Mouse (Mus musculus) stomach, postnatal 0 days (tissue): ENCODE data around the gene Adamts17.

Experiments
- CTCF ChIP-seq: IDR thresholded peaks from 2 replicates; pipeline ENCODE4 v1.5.1; 2016; ENCODE audit warnings: antibody characterized with exemption, low read depth, mild to moderate bottlenecking, moderate library complexity
- EP300 ChIP-seq: optimal IDR thresholded peaks from 2 replicates; pipeline ENCODE3; 2016; ENCODE audit warnings: antibody characterized with exemption

DNA sequence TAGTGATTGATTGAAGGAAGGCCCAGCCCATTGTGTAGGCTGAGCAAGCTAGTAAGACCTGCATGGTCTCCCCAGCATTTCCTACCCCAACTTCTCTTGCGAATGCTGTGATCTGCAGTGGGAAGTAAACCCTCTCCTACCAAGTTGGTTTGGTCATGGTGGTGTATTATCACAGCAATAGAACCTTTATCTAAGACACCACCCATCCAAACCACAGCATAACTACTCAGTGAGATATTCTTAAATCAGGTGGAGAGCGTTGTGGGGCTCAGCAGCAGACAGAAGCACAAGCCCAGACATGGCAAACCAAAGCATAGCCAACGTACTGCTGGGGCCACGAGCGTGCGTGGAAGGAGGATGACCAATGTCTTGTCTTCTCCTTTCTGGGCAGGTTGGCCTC lies 9.8 kb downstream of the Adamts17 start:
- no peak for TF ChIP-seq CTCF
- TF ChIP-seq EP300: no peak
